Mouse (Mus musculus) NIH3T3 (cell line): ENCODE measurements around the gene Traip.
A peak's percentile ranks its signal among the peaks of the same experiment; 100 is the strongest.

ENCODE experiments used
- DNase-seq: peaks from one replicate; pipeline ENCODE4 v3.0.0-alpha.2; 2012; ENCODE audit warnings: low read depth

Traip gene

DNA sequence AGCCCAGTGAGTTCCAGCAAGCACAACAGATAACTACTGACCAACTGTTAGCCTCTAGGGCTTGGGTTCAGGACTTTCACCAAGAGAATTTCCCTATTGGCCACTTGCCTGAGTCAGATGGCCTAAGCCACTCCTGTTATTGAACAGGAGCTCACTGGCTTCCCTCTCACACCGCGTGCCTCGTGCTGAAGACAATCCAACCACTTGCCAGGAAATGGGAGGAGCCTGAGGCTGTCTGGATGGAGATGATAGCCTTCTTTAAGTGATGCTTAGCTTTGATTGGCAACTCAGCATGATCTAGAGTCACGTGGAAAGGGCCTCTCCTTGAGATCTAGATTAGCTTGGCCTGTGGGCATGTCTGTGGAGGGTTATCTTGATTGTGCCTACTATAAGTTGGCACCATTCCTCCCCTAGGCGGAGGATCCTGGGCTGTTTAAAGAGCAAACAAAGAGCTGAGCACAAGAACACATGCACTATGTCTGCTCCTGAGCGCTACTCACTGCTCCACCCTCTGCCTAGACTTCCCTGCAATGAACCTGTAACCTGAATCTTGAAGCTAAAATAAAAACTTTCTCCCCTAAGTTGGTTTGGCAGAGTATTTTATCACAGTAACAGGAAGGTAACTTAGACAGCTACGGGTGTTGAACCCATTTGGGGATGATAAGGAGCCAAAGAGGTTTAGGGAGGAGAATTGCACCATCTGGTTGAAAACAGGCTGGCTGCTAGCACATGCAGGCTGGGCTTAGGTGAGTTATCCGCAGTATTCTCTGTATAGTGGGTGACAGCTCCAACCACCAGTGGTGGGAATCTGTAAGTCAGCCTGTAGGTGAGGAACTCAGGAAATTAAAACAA, 22.0 kb downstream of the Traip start:
- no peak for DNase-seq

DNA sequence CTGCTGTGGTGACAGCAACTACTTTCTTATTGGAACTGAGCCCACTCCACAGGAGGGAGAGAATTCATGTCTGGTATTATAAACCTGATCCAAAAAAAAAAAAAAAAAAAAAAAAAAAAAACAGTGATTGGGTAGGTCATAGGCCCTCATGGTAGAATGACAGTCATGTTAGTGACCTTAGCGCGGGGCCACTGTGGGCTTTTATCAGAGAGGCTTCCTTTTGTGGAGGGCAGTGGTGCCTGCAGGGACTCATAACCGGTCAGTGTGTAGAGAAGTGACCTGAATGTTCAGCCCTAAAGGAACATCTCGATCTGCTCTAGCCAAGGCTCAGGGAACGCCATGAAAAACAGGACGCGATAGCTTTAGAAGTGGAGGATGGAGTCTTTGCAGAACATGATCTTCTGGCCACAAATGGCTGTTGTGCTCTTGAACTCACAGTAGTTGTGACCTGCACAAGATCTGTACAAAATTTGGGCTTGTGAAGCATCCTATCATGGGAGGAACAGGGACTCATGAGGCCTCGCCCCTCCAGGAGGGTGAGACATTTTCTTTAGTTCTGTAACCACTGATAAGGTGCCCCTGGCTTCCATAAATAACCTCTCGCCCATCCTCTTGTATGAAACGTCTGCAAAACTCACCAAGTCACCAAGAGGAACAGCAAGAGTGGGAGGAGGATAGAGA, 24.7 kb downstream of the Traip start:
- DNase-seq, result peak; percentile 16

DNA sequence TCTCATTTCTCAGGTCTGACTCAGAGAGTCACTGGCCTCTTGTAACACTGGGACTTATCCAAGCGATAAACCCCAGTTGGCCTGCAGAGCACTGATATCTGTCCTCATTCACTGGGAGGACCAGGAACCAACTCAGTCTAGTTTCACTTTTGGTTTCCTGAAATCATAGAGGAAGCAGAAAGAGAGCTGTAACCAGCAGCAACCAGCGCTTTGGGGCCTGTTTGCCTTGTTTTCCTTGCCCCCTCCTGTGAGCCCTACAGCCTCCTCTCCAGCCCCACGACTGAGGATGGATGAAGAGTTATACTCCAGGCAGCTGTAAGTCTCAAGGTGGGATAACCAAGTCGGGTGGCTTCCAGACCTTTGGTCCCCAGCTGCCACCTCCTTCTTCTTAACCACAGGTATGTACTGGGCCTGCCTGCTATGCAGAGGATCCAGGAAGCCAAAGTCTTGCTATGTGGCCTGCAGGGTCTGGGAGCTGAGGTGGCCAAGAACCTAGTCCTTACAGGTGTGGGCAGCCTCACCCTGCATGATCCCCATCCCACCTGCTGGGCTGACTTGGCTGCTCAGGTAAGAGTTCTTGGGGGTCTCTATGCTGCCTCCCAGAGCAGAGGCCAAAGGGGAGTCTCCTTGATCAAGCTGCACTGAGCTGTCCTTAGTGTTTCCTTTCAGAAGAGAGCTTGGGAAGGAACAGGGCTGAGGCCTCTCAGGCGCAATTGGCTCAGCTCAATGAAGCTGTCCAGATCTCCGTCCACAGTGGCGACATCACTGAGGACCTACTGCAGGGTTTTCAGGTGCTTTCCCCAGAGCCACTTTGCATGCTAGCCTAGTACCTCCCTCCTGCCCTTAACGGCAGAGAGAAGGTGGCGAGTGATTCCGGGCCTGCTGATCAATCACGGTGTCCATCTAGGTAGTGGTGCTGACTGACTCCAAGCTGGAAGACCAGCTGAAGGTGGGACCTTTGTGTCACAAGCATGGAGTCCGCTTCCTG, 25.8 kb downstream of the Traip start, which contains the start of gene Uba7:
Gene Uba7, plus strand, starts transcription at position 107 of the 988 bp plus-strand sequence.
- peak; percentile 72 for DNase-seq

DNA sequence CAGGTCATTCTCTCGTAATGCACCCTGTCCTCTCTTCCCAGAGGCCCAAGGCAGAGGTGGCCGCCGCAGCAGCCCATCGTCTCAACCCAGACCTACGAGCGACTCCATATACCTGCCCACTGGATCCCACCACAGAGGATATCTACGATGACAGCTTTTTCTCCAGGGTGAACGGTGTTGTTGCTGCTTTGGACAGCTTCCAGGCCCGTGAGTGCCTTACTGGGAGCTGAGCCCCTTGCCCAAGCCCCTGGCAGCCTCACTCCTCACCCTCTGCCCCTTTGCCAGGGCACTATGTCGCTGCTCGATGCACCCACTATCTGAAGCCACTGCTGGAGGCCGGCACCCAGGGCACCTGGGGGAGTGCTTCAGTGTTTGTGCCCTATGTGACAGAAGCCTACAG, 28.9 kb downstream of the Traip start:
- no peak for DNase-seq

DNA sequence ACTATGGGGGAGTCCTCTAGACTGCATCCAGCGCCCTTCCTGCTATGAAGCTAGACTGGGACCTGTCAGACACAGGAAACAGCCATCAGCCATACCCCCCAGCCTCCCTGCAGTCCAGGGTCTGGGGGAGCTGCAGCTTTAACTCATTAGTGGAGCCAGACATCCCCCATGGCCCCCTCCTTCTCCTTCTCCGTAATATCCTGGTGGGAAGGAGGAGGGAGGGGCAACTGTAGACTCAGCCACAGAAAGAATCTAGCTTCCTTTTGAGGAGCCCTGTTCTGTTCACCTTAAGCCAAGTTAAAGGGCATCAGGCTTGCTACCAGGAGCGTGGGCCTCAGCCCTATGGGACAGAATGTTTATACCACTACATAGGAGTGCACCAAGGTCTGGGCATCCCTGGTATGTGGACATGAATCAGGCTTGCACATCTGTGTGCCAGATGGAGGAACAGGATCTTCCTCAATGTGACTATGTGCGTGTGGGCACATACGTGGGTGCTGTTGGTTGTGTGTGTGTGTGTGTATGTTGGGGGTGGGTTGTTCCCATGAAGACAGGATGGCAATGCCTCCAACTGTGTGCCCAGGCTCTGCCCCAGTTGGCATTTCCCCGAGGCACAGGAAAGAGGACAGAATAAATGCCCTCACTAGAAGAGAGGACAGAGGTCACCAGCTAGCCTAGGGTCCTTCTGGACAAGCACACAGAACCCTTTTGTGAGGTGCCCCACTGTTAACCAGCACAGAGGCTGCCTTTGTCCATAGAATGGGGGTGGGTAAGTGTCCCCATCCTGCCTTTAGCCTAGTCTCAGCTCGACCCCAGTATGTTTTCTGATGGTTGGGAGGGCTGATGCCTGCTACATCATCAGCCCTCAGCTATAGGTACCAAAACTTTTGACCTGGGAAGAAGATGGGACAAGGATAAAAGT, 32.0 kb downstream of the Traip start:
- peak; percentile 56 for DNase-seq

DNA sequence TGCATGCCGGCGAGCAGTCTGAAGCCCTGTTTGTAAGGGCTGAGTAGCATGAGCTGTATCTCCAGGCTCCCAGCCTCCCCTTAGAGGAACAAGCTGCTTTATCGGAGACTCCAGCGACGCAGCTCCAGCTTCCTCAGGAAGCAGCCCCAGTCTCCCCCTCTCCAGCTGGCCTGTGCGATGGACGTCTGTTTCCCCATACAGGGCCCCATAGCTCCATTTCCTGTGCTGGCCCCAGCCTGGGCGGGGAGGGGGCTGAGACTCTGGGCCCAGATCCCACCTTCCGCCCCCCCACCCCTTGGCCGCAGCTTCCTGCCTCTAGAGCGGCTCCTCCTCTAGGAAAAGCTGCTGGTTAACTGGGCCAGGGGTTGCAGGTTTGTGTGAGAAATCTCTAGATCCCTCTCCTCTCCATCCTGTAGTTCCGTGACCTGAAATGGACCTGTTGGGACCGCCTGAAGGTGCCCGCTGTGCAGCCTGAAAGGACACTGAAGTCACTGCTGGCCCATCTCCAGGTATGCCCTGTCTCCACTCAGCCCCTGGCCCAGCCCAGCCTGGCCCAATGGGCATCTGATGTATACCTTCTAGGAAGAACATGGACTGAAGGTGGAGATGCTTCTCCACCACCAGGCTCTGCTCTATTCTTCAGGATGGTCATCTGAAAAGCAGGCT, 32.9 kb downstream of the Traip start, which contains the start of gene Gm20661:
Gene Gm20661, plus strand, starts transcription at position 378 of the 666 bp plus-strand sequence.
- peak; percentile 32 for DNase-seq

DNA sequence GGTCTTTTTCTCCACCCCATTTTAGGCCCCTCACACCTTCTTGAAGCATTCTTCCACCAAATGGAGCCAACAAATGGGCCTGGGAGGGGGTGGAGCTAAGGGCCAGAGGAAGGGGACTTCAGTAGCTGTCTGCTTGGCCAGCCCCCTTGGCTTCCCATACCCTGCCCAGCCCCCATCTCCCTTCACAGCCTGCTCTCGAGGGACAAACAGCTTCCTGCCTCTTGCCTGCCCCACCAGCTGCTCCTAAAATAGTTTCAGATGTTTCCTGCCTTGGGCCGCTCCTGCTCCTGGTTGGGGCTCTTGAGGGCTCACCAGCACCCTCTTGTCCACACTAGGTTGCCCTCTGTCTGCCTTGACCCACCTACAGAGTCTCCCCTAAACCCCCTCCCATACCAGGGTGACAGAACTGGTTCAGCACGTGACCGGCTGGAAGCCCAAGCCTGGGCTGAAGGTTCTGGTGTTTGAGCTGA, 33.5 kb downstream of the Traip start:
- peak; percentile 59 for DNase-seq

DNA sequence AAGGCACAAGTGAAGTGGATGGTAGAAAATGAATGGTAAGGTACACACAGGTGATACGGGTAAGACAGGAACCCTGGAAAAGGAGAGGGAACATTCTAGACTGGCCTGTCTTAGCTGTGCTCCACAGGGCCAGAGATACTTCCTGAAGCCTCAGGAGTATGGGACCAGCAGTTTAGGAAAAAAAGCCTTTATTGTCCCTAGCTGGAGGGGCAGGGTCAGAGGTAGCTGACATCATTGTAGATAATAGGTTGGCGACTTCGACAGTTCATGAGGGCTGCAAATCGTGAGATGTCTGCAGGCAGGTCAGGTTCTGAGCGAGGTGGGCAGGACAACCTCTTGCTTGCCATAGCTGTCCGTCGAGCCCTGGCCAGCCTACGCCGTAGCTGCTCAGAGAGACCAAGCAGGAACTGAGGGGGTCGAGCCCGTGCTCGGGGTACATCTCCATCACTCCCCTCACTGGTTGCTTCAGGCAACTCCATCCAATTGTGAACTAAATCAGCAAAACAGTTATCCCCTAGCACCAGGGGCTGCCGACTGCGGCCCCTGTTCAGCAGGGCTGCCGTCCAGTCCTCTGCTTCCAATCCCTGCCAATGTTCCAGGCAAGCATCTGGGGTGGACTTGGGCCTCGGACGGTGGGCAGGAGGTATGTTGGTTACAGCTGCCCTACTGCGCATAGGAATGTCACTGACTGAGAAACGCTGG, 34.3 kb downstream of the Traip start:
- DNase-seq, result no peak

DNA sequence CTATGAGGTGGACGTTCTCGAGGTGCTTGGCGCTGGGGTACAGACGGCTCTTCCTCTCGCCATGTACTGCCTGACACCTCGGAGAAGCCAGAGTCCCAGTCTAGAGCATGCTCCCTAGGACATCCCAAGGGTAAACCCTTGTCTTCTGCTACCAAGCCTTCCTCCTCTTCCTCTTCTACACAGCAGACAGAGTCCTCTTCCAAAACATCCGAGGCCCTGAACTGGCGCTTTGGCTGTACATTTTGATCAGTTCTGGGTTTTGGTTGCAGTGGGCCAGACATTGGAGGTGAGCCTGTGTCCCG, 34.8 kb downstream of the Traip start:
- DNase-seq, result no peak

DNA sequence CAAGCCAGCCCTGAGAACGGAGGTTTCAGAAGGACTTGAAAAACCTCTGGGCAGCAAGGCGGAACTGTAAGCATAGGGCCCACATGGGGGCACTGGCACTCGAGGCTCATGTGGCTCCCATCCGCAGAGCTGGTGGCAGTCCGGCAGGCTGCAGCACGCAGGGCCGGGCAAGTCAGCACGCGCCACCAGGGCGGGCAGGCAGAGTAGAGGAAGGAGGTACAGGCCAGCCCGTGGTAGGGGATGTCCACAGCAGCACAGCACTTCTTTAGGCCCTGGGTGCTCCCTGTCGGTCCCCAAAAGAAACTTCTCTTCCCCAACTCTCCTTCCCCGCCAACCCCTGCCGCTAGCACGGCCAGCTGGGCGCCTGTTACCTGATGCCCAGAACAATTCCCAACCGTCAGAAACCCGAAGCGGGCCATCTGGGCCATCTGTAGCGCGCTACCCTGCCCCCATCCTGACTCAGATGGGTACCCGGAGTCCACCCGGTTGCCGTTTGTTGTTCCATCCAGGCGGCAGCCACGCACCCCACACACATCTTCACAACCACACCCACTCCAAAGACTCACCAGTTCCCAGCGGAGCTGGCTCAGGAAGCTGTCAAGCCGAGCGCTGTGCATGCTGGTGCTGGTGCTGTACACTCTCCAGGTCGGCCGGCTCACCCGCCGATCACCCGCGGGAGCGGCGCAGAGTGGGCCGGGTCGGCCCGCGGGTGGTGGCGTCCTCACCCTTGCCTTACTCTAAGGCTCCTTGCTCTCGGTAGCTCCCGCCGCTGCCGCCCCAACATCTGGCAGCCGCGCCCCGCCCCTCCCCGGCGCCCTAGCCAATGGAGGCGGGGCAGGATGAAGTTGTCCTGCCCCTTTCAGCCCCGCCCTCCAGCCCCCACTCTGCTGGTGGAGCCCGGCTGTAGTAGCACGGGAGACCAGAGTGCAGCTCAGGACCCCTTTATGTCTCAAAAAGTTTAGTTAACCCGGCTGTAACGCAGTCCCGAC, 35.5 kb downstream of the Traip start, which contains the start of gene Inka1:
Gene Inka1, minus strand, starts transcription at position 749 of the 989 bp plus-strand sequence.
- DNase-seq, result peak; percentile 92

DNA sequence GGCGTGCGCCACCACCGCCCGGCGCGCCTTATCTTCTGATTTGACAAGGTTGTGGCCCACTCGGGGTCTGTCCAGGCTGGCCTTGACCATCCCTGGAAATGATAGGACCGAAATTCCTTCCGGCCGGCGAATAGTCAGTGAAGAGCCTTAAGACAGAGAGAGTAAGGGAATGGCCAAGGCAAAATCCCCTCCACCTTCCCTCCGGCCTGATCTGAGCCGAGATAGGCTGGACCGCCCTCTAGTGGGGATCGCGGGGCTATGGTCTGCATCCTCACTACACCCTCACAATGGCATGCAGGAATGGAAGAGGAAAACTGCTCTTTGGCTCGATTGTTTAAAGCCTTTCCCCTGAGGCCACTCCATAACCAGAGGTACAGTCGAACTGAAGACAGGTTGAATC, 36.4 kb downstream of the Traip start:
- DNase-seq, result peak; percentile 89

DNA sequence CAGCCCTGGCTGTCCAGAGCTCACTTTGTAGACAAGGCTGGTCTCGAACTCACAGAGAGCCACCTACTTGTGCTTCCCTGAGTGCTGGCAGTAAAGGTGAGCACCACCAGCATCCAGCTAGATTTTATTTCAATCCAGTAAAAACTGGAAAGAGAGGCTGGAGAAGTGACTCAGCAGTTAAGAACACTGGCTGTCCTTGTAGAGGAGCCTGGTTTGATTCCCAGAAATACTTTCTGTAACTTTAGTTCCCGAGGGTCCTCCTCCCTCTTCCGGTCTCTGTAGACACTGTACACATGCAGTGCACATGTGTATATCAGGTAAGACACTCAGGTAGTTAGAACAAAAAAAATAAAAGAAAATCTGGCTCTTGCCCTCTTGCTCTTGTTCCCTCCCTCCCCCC, 38.0 kb downstream of the Traip start:
- peak; percentile 72 for DNase-seq

DNA sequence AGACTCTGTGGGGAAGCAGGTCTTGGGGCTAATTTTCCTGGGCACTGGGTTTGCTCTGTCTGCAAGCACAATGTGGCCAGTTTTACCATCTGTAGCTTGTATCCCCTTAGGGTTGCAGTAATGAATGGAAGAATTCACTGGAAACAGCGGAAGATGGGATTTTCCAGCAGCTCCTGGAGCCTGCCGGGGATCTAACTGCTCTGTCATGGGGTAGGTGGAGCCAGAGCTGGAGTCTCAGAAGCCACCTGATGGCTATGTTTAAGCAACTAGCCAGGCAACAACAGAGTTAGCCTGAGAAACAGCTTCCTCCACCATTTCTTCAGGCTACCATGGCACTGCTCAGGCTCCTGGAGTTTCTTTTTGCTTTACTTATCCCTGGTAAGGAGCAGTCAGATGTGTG, 42.3 kb downstream of the Traip start, which contains the start of gene Cdhr4:
Gene Cdhr4, plus strand, starts transcription at position 301 of the 400 bp plus-strand sequence.
- peak; percentile 47 for DNase-seq

DNA sequence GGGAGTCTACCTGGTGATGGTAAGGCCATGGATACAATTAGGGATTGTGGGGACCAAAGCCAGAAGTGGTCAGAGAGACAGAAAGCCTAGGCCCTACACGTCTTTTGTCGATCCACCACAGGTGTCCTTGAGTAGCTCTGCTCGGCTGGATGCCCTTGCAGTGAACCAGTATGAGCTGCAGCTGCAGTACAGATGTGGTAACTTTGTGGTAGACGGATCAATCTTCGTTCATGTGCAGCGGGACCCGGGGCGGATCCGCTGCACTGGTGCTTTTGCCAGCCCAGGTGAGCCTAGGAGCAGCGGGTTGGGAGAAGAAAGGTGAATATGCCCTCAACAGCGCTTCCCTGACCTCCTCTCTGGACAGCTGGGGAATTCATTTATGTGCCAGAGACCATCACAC, 43.1 kb downstream of the Traip start:
- DNase-seq, result no peak

DNA sequence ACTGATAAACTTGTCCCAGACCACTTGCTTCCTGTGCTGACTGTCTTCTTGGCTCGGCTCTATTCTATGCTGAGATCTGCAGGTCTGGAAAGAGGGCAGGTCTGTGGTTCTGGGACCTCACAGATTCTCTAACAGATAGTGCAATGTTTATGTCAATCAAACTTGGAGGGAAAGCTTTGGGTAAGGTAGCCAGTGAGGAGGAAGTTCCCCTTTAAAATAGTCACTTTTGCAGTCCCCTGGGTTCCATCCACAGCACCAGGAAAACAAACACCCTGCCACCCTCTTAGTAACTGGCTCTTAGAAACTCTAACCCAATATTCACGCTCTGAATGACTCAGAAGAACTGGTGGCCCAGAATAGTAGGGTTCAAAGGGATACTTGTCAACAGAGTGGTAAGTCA, 44.5 kb downstream of the Traip start:
- no peak for DNase-seq

DNA sequence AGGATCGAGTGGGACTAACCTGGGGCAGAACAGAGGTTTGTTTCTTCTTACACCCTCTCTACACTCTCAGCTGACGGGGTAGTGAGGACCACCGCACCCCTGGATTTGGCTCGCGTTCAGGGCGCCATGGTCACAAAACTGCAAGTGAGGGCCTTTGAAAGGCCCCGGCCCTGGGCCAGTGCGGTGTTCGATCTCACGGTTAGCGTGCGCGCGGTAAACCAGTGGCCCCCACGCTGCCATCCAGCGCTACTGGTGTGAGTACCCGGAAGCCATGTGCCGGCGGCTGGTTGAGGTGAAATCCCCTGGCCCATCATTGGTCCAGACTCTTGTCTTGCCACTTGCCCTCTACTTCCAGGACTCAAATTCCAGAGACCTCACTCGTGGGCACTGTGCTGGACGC, 45.6 kb downstream of the Traip start:
- no peak for DNase-seq

DNA sequence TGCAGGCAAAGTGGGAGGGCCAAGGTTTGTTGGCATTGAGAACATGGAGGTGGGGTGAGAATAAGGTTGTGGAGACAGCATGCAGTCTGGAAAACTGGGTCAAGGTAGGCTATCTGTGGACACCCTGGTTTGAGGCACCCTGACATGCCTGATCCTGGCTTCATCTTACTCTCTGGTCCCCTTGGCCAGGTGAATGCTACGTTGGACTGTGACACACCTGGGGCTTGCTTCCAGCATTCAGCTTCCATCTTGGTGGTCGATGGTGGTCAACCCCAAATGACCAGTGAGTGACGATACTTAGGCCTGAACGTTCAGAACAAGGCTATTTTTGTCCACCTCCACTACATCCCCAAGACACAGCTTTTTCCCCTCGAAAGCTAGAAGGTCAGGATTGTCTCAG, 46.1 kb downstream of the Traip start, which contains the start of gene Gm20662:
Gene Gm20662, plus strand, starts transcription at position 301 of the 400 bp plus-strand sequence.
- DNase-seq, result no peak
